Mouse (Mus musculus) liver, embryonic 12.5 days (tissue): ENCODE results near the gene Hadha. TPM values are rescaled to one million over a fixed set of nuclear protein-coding genes. Genes with fewer than 3 reads are reported as not detected.

Experiments
- ATAC-seq: fragments of 200-750 bp; cut with Nextera tagmentation; 2 replicates; pipeline ENCODE4 v1.8.0; 2017; ENCODE audit warnings: moderate number of reproducible peaks, mild to moderate bottlenecking, moderate library complexity
- H3K27ac ChIP-seq: fragments of 300-500 bp; sonication (generic); 2 replicates; pipeline ENCODE4 v1.5.1; 2016; ENCODE audit warnings: mild to moderate bottlenecking
- H3K27me3 ChIP-seq: fragments of 300-500 bp; sonication (generic); replicated peaks from 2 replicates; pipeline ENCODE4 v1.6.1; 2016; ENCODE audit warnings: mild to moderate bottlenecking, moderate library complexity
- H3K36me3 ChIP-seq: fragments of 300-500 bp; sonication (generic); 2 replicates; pipeline ENCODE4 v1.6.1; 2016; ENCODE audit warnings: mild to moderate bottlenecking, moderate library complexity
- H3K4me1 ChIP-seq: fragments of 300-500 bp; sonication (generic); 2 replicates; pipeline ENCODE4 v1.6.1; 2016
- H3K4me2 ChIP-seq: fragments of 300-500 bp; sonication (generic); 2 replicates; pipeline ENCODE4 v1.6.1; 2016; ENCODE audit warnings: mild to moderate bottlenecking, moderate library complexity
- H3K4me3 ChIP-seq: fragments of 300-500 bp; sonication (generic); 2 replicates; pipeline ENCODE4 v1.5.1; 2016; ENCODE audit warnings: mild to moderate bottlenecking, moderate library complexity
- H3K9ac ChIP-seq: fragments of 300-500 bp; sonication (generic); 2 replicates; pipeline ENCODE4 v1.6.1; 2016; ENCODE audit warnings: mild to moderate bottlenecking, moderate library complexity
- H3K9me3 ChIP-seq: fragments of 300-500 bp; sonication (generic); replicated peaks from 2 replicates; pipeline ENCODE4 v1.6.1; 2016; ENCODE audit warnings: mild to moderate bottlenecking, moderate library complexity
- WGBS: fragments of 180-500 bp; shearing (Covaris S2); methylation state at CpG from one replicate; pipeline ENCODE4 v1.1.7; 2016; ENCODE audit not compliant: insufficient replicate concordance; 5-methylcytosine and 5-hydroxymethylcytosine counted together
- polyA plus RNA-seq: library from polyadenylated mRNA; unstranded; fragments of >200 nt; fragmentation: Nextera tagmentation; extraction: Ambion mirVana; gene quantifications from 2 replicates; pipeline ENCODE4 v1.2.1, GENCODE M21; 2016

Hadha gene
- polyA plus RNA-seq, 1 experiment from 2014 or later: 92.2 TPM

DNA sequence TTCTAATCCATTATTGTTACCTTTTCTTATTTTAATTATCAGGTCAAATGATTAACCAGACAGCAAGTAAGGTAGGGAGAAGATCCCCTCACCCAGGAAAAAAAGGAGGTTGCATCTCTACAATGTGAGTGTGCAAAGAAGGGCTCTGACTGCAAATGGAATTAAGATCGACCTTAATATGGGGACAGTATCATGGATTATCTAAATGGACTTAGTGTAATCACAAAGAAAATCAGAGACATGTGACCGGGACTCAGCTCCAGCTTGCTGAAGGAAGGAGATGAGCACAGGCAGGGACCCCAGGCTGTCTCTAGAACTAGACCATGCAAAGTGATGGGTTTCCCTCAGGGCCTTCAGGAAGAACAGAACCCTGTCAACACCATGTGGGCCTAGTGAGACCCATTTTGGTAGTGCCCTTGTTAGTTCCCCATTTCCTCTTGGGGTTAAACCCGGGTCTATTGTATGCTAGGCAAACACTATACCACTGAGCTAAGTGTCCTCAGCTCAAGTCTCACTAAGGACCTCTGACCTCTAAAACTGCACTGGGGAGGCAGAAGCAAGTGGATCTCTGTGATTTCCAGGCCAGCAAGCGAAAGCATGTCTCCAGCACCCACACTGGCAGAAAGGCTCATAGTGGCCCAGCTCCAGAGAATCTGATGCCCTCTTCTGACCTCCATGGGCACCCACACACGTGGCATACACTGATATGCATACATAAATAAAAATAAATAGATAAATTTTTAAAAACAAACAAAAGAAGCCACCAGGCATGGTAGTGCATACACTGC, 6.6 kb downstream of the Hadha start:
- Histone ChIP-seq H3K36me3 (peaks cover 55% of the 10 kb centered on the region), H3K27me3 (no peaks in the 10 kb centered on the region), H3K4me3 (no peak overlapping the region), H3K4me1 (peaks cover 9% of the 10 kb centered on the region), H3K9ac (no peak overlapping the region), H3K27ac (no peak overlapping the region), H3K4me2 (no peak overlapping the region), H3K9me3 (no peaks in the 10 kb centered on the region)
- 70% methylated on average over 5 of the region's 5 CpGs for WGBS
- no peak for ATAC-seq

DNA sequence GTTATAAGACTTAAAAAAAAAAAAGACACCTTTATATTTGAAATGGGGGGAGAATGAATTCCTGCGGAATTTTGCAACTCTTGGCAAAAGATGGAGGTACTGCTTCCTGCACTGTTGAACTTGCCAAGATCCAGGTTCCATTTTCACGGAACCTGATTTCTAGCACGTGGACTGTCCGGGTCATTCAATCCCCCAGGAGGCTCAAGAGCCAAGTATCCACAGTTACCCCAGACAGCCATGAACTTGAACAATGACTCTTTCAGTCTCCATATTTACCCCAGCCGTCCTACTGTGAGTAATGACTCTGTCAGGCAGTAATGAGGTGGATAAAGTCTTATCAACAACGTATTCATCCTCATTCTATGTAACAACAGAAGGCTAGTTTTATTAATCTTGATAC, 8.4 kb downstream of the Hadha start:
- Histone ChIP-seq H3K4me3 (no peak overlapping the region), H3K36me3 (peaks cover 73% of the 10 kb centered on the region), H3K9me3 (no peaks in the 10 kb centered on the region), H3K27ac (no peak overlapping the region), H3K27me3 (no peaks in the 10 kb centered on the region), H3K4me2 (no peak overlapping the region), H3K9ac (no peak overlapping the region), H3K4me1 (peaks cover 4% of the 10 kb centered on the region)
- 87% methylated on average over 6 of the region's 6 CpGs for WGBS
- ATAC-seq: no peak

DNA sequence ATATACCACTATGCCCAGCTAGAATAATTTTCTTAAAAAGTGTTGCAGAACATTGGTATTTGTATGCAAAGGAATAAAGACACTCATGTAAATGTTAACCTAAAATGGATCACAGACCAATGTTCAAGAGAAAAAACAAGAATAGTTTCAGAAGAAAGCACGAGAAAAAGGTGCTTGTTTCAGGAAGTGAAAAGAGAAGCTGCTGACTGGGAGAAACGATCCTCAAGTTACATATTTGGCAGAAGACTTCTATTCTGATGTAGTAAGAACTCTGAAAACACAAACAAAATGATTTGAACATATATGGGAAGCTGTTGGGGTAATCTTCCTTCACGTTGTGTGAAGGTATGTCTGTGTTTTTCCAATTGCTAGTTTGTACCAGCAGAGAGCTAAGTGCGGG, 16.8 kb downstream of the Hadha start:
- Histone ChIP-seq H3K4me1 (no peaks in the 10 kb centered on the region), H3K36me3 (peaks cover 91% of the 10 kb centered on the region), H3K27ac (no peak overlapping the region), H3K9me3 (no peaks in the 10 kb centered on the region), H3K4me2 (no peak overlapping the region), H3K27me3 (no peaks in the 10 kb centered on the region), H3K9ac (no peak overlapping the region), H3K4me3 (no peak overlapping the region)
- 81% methylated on average over 4 of the region's 4 CpGs for WGBS
- no peak for ATAC-seq

DNA sequence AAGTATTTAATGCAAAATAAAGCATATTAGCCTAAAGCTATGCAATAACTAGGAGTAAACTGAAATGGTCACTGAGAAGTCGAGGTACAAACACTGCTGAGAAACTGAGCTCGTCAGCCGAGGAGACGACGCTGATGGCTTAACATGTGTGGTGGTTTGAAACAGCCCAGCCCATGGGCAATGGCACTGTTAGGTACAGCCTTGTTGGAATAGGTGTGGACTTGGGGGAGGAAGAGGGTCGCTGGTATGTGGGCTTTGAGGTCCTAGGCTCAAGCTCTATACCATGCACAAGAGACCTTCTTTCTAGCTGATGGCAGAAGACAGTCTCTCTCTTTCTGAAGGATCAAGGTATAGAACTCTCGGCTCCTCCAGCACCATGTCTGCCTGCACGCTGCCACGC, 17.7 kb downstream of the Hadha start:
- Histone ChIP-seq H3K4me1 (no peaks in the 10 kb centered on the region), H3K9me3 (no peaks in the 10 kb centered on the region), H3K9ac (no peak overlapping the region), H3K4me2 (no peak overlapping the region), H3K27ac (no peak overlapping the region), H3K4me3 (no peak overlapping the region), H3K36me3 (peaks cover 91% of the 10 kb centered on the region), H3K27me3 (no peaks in the 10 kb centered on the region)
- 86% methylated on average over 9 of the region's 9 CpGs for WGBS
- ATAC-seq: no peak

DNA sequence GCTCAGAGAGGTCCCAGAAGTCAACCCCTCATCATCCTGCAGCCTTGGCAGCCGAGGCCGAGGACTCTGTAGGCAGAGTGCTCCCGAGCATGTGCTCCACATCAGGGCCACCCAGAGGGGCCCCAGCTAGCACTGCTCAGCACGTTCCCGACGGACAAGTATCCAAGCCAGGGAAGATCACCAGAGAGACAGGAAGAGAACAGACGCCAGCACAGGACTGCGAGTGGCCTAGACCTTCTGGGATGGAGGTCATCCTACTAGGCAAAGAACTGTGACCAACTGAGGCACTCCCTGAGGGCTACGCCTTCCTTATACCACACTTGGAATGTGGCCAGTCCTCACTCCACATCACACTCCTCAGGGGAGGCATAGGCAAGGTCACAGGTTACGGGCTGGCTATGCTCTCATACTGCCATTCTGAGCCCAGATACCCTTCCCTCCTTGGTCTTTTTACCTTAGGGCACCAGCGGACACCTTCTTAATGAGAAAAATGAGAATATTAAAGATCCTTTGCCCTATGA, 19.2 kb downstream of the Hadha start:
- Histone ChIP-seq H3K27me3 (no peaks in the 10 kb centered on the region), H3K36me3 (peaks cover 89% of the 10 kb centered on the region), H3K9ac (no peak overlapping the region), H3K4me3 (no peak overlapping the region), H3K9me3 (no peaks in the 10 kb centered on the region), H3K4me2 (no peak overlapping the region), H3K4me1 (no peaks in the 10 kb centered on the region), H3K27ac (no peak overlapping the region)
- 89% methylated on average over 11 of the region's 11 CpGs for WGBS
- ATAC-seq: no peak

DNA sequence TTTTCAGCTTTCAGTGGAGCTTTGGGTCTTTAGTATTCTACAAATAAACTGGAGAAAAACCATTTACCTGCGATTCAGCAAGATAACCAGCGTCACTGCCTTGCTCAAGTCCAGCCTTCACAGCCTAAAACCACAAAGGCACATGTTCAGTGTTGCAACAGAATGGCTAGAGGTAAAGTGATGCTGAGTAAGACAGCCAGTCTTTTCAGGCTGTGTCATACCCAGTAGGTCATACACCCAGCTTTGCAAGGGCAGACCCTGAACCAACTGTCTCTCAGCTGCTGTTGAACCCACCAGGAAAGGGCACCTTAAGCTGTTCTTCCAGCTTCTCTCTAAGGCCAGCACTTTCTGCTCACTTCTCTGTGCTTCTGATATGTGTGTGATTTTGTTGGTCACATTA, 22.8 kb downstream of the Hadha start:
- no peak overlapping the region for H3K4me2 ChIP-seq
- H3K36me3 ChIP-seq: peaks cover 90% of the 10 kb centered on the region
- H3K27ac ChIP-seq: no peak overlapping the region
- H3K27me3 ChIP-seq: no peaks in the 10 kb centered on the region
- no peaks in the 10 kb centered on the region for H3K4me1 ChIP-seq
- no peak overlapping the region for H3K9ac ChIP-seq
- WGBS: 70% methylated on average over 2 of the region's 2 CpGs
- no peak for ATAC-seq
- no peak overlapping the region for H3K4me3 ChIP-seq
- H3K9me3 ChIP-seq: no peaks in the 10 kb centered on the region

DNA sequence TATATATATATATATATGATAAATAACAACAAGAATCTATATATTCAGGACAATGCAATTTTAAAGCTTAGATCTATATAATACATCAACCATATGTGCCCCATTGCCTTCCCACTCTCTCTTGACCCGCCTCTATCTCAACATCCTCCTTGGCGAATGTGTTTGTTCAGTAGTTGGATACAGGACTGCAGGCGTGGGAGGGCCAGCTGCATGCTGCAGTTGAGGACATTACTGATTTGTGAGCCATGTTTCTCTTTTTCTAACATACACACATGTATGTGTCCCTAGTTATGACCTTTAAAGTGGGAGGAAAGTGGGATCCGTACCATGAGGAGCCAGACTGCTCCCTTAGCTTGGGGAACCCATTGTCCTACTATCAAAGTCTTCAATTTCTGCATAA, 23.7 kb downstream of the Hadha start:
- no peaks in the 10 kb centered on the region for H3K27me3 ChIP-seq
- H3K4me2 ChIP-seq: no peak overlapping the region
- no peak overlapping the region for H3K27ac ChIP-seq
- 87% methylated on average over 4 of the region's 4 CpGs for WGBS
- no peak overlapping the region for H3K9ac ChIP-seq
- peaks cover 92% of the 10 kb centered on the region for H3K36me3 ChIP-seq
- ATAC-seq: no peak
- H3K4me1 ChIP-seq: no peaks in the 10 kb centered on the region
- H3K4me3 ChIP-seq: no peak overlapping the region
- no peaks in the 10 kb centered on the region for H3K9me3 ChIP-seq

DNA sequence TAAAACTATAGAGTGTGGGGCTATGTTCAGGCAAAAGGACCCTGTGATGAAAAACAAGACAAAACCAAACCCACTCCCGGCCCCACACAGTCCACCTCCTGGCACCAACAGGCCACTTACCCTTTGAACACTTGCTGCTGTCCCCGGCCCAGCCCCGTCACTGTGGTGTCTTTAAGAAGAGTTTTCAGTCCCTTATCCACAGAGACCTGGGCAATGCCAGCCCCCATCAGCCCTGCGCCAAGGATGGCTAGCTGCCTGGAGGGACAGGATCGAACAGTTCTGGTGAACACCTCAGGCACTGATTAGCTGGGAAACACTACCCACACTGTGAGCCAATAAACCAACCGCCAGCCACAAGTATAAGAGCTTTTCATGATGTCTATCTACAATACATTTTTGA, 26.3 kb downstream of the Hadha start:
- H3K4me3 ChIP-seq: no peak overlapping the region
- H3K36me3 ChIP-seq: peaks cover 93% of the 10 kb centered on the region
- no peaks in the 10 kb centered on the region for H3K4me1 ChIP-seq
- H3K4me2 ChIP-seq: no peak overlapping the region
- no peak for ATAC-seq
- H3K27me3 ChIP-seq: no peaks in the 10 kb centered on the region
- no peak overlapping the region for H3K27ac ChIP-seq
- no peaks in the 10 kb centered on the region for H3K9me3 ChIP-seq
- no peak overlapping the region for H3K9ac ChIP-seq
- WGBS: 85% methylated on average over 6 of the region's 6 CpGs

DNA sequence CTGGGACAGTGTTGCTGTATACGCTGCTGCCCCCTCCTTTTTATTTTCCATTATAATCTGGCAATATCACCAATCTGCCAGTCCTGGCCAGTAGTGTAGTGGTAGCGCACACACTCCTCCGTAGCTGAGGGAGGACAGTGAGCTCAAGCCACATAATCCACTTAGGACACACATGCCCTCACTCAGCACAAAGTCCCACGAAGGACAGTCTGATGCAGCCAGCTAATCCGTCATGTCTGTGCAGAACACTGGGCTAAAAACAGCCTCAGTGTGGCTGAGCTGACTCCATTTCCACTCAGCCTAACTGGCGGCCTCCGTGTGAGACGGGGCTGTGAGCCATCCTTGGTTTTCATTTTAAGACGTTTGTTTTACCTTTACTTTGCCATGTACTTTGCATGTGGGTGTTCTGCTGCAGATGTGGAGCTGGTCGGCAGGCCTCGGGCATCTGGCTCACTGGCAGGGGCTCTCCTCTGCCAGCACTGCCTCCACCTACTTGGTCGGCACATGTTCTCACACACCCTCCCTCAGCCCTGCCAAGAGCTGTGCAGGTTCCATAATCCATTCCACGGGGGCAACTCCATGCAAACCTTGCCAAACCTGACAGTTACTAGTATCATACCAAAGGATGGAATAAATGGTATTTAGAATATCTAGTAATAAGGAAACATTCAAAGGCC, 26.9 kb downstream of the Hadha start:
- Histone ChIP-seq H3K27me3 (no peaks in the 10 kb centered on the region), H3K27ac (no peak overlapping the region), H3K36me3 (peaks cover 93% of the 10 kb centered on the region), H3K4me2 (no peak overlapping the region), H3K4me1 (no peaks in the 10 kb centered on the region), H3K9me3 (no peaks in the 10 kb centered on the region), H3K9ac (no peak overlapping the region), H3K4me3 (no peak overlapping the region)
- WGBS: 84% methylated on average over 13 of the region's 13 CpGs
- no peak for ATAC-seq

DNA sequence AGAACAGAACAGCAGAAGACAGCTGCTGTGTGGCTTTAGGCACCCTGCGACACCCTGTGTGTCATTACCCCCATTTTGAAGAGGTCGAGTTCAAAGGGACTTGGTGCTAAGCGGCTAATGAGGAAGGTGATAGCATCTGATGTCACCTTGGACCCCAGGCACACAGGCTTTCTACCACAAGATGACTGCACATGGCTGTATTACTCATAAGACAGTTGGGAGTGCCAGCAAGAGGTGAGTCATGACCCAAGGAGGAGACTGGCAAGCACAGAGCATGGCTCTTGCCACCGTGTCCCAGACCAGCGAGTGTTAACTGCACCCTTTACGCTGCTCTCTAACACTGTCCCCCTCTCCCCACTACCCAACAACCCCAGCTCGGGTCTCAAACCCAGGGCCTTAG, 28.2 kb downstream of the Hadha start:
- H3K4me3 ChIP-seq: no peak overlapping the region
- WGBS: 83% methylated on average over 7 of the region's 7 CpGs
- no peak for ATAC-seq
- H3K27me3 ChIP-seq: no peaks in the 10 kb centered on the region
- no peak overlapping the region for H3K9ac ChIP-seq
- H3K36me3 ChIP-seq: peaks cover 93% of the 10 kb centered on the region
- H3K27ac ChIP-seq: no peak overlapping the region
- H3K4me1 ChIP-seq: no peaks in the 10 kb centered on the region
- no peak overlapping the region for H3K4me2 ChIP-seq
- H3K9me3 ChIP-seq: no peaks in the 10 kb centered on the region

DNA sequence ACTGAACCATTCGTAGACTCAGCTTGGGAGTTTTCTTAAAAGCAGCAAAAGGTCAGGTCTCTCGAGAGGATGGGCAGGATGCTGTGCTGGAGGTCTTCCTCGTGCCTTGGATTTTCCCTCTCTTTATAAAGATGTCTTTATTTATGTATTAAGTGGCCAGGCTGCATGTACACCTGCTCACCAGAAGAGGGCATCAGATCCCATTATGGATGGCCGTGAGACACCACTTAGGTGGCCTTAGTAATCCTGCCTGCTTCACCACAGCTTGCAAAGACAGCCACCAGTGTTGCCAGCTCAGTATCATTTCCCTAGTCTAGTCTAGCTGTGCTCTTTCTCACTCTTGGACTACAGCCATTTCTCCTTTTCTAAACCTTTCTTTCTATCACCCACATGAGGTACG, 29.4 kb downstream of the Hadha start:
- Histone ChIP-seq H3K27me3 (no peaks in the 10 kb centered on the region), H3K27ac (no peak overlapping the region), H3K9me3 (no peaks in the 10 kb centered on the region), H3K4me1 (no peaks in the 10 kb centered on the region), H3K4me3 (no peak overlapping the region), H3K36me3 (peaks cover 98% of the 10 kb centered on the region), H3K9ac (no peak overlapping the region), H3K4me2 (no peak overlapping the region)
- no peak for ATAC-seq
- 53% methylated on average over 5 of the region's 5 CpGs for WGBS

DNA sequence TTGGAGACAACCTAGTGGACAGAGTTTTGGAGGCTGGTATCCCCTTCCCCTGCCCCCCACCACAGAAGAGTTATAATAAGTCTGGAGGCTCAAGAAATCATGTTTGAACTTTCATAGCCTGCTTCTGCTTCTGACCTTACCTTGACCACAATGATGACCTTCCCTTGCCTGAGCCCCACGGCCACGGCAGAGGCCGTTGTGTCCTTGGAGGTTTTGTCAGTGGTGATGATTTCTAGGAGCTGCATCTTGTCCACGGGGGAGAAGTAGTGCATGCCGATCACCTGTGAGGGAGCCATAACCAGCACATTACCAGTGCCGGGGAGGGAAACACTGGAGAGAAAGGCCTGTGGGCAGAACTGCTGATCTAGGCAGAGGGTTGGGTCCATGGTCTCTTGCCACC, 32.5 kb downstream of the Hadha start:
- no peaks in the 10 kb centered on the region for H3K27me3 ChIP-seq
- H3K4me2 ChIP-seq: no peak overlapping the region
- H3K4me1 ChIP-seq: no peaks in the 10 kb centered on the region

More for the DNA sequence above, 32.5 kb downstream of the Hadha start:
- peaks cover 96% of the 10 kb centered on the region for H3K36me3 ChIP-seq
- ATAC-seq: no peak
- no peaks in the 10 kb centered on the region for H3K9me3 ChIP-seq
- no peak overlapping the region for H3K27ac ChIP-seq
- WGBS: 86% methylated on average over 6 of the region's 6 CpGs
- no peak overlapping the region for H3K4me3 ChIP-seq
- no peak overlapping the region for H3K9ac ChIP-seq
